Mouse (Mus musculus): ENCODE results near the gene 4921539E11Rik. TPM values are rescaled to one million over a fixed set of nuclear protein-coding genes. Genes with fewer than 3 reads are reported as not detected.

4921539E11Rik gene
- total RNA-seq, 1 experiment from 2014 or later = not detected

Other genes with a start within 250 kb of the 4921539E11Rik start
- gene Mier1, start 176.5 kb downstream of the 4921539E11Rik start, total RNA-seq (2017) = 169 to 216 TPM (median 182 TPM) in 3 replicates
- 0.75 to 1.4 TPM (median 0.86 TPM) in 3 replicates for gene Wdr78, start 176.3 kb downstream of the 4921539E11Rik start, total RNA-seq (2017)
- gene Slc35d1, start 75.7 kb downstream of the 4921539E11Rik start, total RNA-seq (2017) = 5.5 to 10.6 TPM (median 8.6 TPM) in 3 replicates
- 21.8 to 51.2 TPM (median 24.5 TPM) in 3 replicates for gene Oma1, start 22.9 kb upstream of the 4921539E11Rik start, total RNA-seq (2017)

Data from monocyte, adult 5-6 weeks (primary cell).